Mouse (Mus musculus) lung, adult 10 weeks (tissue): ENCODE data around the gene Arid2. TPM values are rescaled to one million over a fixed set of nuclear protein-coding genes. Genes with fewer than 3 reads are reported as not detected.

Source experiments
- polyA plus RNA-seq: library from polyadenylated mRNA; stranded (reverse); fragments of 350-450 nt; fragmentation: Illumina TruSeq; extraction: RNeasy Lipid Tissue Mini Kit (QIAGEN cat#74804); gene quantifications from one replicate; pipeline ENCODE4 v1.2.3, GENCODE M21; 2014; ENCODE audit warnings: low read depth, low replicate concordance; ENCODE audit not compliant: insufficient read depth

Gene Arid2
- polyA plus RNA-seq = 8.8 TPM

GRCm38 (mm10) chr15:96287369-96287975 is at the start of gene Arid2:
Gene Arid2 (plus strand): TSS chr15:96287518.

Other genes starting within 250 kb of the Arid2 start
- gene Scaf11, start 173.3 kb downstream of the Arid2 start, polyA plus RNA-seq = 17.4 TPM